Mouse (Mus musculus) hindbrain, postnatal 0 days (tissue): ENCODE measurements around the gene Gria3. TPM values are rescaled to one million over a fixed set of nuclear protein-coding genes. Genes with fewer than 3 reads are reported as not detected.

Experiments used
- ATAC-seq: fragments of 200-750 bp; cut with Nextera tagmentation; 2 replicates; pipeline ENCODE4 v1.8.0; 2017; ENCODE audit warnings: mild to moderate bottlenecking, moderate TSS enrichment, moderate library complexity
- DNase-seq: peaks from one replicate; pipeline ENCODE4 v3.0.0-alpha.2; 2015; ENCODE audit warnings: low spot score
- H3K27ac ChIP-seq: fragments of 300-500 bp; sonication (generic); 2 replicates; pipeline ENCODE4 v1.5.1; 2014; ENCODE audit warnings: mild to moderate bottlenecking
- H3K27me3 ChIP-seq: fragments of 300-500 bp; sonication (generic); 2 replicates; pipeline ENCODE4 v1.6.1; 2014; ENCODE audit warnings: low read length, mixed read lengths; ENCODE audit not compliant: insufficient read depth
- H3K36me3 ChIP-seq: fragments of 300-500 bp; sonication (generic); 2 replicates; pipeline ENCODE4 v1.6.1; 2014; ENCODE audit warnings: low read length, mixed read lengths; ENCODE audit not compliant: insufficient read depth
- H3K4me1 ChIP-seq: fragments of 300-500 bp; sonication (generic); 2 replicates; pipeline ENCODE4 v1.6.1; 2014; ENCODE audit warnings: antibody characterized with exemption, low read length, mixed read lengths; ENCODE audit not compliant: insufficient read depth
- H3K4me2 ChIP-seq: fragments of 300-500 bp; sonication (generic); 2 replicates; pipeline ENCODE4 v1.6.1; 2014; ENCODE audit warnings: low read depth, mild to moderate bottlenecking, low read length, moderate library complexity, mixed read lengths
- H3K4me3 ChIP-seq: fragments of 300-500 bp; sonication (generic); 2 replicates; pipeline ENCODE4 v1.5.1; 2014; ENCODE audit warnings: low read length
- H3K9ac ChIP-seq: fragments of 300-500 bp; sonication (generic); replicated peaks from 2 replicates; pipeline ENCODE4 v1.6.1; 2014; ENCODE audit warnings: mild to moderate bottlenecking, low read length, moderate library complexity, mixed read lengths
- H3K9me3 ChIP-seq: fragments of 300-500 bp; sonication (generic); 2 replicates; pipeline ENCODE4 v1.6.1; 2016; ENCODE audit warnings: low read length, mixed read lengths
- CTCF ChIP-seq: IDR thresholded peaks from 2 replicates; pipeline ENCODE4 v1.5.1; 2016; ENCODE audit warnings: antibody characterized with exemption, control low read depth, low read depth
- WGBS: fragments of 180-500 bp; shearing (Covaris S2); extraction: QIAGEN DNeasy Blood & Tissue Kit; methylation state at CpG from one replicate; pipeline ENCODE4 v1.1.7; 2014; 5-methylcytosine and 5-hydroxymethylcytosine counted together
- polyA plus RNA-seq: library from polyadenylated mRNA; unstranded; fragments of >200 nt; fragmentation: Nextera tagmentation; extraction: Ambion mirVana; gene quantifications from 2 replicates; pipeline ENCODE4 v1.2.1, GENCODE M21; 2015
- total RNA-seq: library from RNA; depleted of rRNA; stranded (reverse); fragments of >200 nt; gene quantifications from 2 replicates; pipeline ENCODE4 v1.2.3, GENCODE M21; 2014

Gene Gria3
- total and polyA plus RNA-seq, 2 experiments from 2014 or later = 15.3 to 17.1 TPM

DNA sequence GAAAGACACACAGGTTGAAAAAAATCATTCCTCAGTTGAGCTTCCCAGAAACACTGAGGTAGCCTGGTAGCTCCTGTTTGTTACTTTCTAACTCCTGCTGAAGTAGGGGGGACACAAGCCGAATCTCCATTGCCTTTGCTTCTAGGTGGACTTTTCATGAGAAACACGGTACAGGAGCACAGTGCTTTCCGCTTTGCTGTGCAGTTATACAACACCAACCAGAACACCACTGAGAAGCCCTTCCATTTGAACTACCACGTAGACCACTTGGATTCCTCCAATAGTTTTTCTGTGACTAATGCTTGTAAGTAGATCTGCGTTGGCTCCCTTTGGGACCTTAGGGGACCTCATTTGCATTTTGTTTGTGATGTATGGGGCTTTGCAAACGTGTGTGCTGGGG is 2.0 kb downstream of the Gria3 start:
- DNase-seq (no peak), ATAC-seq (no peak)
- Histone ChIP-seq H3K36me3 (no peaks in the 10 kb centered on the region), H3K4me1 (no peaks in the 10 kb centered on the region), H3K9me3 (no peaks in the 10 kb centered on the region), H3K4me2 (peak overlapping the region; percentile 60), H3K27ac (no peak overlapping the region), H3K27me3 (no peaks in the 10 kb centered on the region), H3K9ac (peak overlapping the region; percentile 17; the same call in 1 of the 2 replicates), H3K4me3 (peak overlapping the region; percentile 45)
- no peak for TF ChIP-seq CTCF
- WGBS = 24% methylated on average over 6 of the region's 6 CpGs

DNA sequence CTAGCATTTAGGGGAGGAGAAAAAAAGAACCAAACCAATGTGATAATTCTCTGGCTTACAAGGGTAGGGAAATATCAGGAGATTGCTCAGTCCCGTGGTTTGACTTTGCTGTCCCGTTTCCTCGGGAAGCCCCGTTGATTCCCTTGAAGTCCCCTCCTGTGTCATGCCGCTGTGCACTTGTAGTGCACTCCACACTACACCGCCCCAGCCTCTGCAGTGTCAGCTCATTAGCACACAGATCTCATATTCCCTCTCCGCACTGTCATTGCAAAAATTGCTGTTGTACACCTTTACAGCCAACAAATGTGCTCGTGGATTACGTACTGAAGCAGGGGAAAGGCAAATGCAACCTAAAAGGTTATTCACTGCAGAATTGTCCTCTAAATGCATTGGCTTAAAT is 5.6 kb downstream of the Gria3 start:
- no peak for TF ChIP-seq CTCF
- H3K27me3 ChIP-seq = no peaks in the 10 kb centered on the region
- ATAC-seq (no peak), DNase-seq (no peak)
- H3K4me3 ChIP-seq = no peak overlapping the region
- H3K9ac ChIP-seq = no peak overlapping the region
- WGBS = 53% methylated on average over 9 of the region's 9 CpGs
- H3K4me2 ChIP-seq = peak overlapping the region; percentile 4; the same call in 1 of the 2 replicates
- H3K4me1 ChIP-seq = no peaks in the 10 kb centered on the region
- no peaks in the 10 kb centered on the region for H3K36me3 ChIP-seq
- H3K9me3 ChIP-seq = no peaks in the 10 kb centered on the region
- no peak overlapping the region for H3K27ac ChIP-seq

DNA sequence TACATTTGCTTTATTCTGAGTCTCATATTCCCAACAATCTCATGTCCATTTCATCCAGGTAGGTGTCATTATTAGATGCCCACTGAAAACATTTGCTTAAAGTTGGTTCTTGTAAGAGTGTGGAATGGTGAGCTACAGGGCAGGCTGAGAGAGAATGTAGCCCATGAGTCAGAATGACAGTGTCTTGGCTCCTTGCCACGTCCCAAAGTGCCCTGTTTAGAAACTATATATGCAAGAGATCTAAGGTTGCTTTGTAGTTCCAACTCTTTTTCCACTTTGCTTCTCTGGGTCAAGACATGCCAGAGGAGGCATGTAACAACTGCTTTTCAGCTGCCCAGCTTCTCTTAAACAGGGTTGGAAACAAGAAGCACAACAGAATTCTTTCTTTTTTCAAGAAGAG is 9.1 kb downstream of the Gria3 start:
- Histone ChIP-seq H3K4me1 (no peaks in the 10 kb centered on the region), H3K9ac (no peak overlapping the region), H3K4me3 (no peak overlapping the region), H3K27me3 (no peaks in the 10 kb centered on the region), H3K36me3 (no peaks in the 10 kb centered on the region), H3K9me3 (no peaks in the 10 kb centered on the region), H3K4me2 (no peak overlapping the region), H3K27ac (no peak overlapping the region)
- no peak for TF ChIP-seq CTCF
- DNase-seq = no peak
- ATAC-seq = no peak
- 38% methylated on average over 1 of the region's 1 CpGs for WGBS

DNA sequence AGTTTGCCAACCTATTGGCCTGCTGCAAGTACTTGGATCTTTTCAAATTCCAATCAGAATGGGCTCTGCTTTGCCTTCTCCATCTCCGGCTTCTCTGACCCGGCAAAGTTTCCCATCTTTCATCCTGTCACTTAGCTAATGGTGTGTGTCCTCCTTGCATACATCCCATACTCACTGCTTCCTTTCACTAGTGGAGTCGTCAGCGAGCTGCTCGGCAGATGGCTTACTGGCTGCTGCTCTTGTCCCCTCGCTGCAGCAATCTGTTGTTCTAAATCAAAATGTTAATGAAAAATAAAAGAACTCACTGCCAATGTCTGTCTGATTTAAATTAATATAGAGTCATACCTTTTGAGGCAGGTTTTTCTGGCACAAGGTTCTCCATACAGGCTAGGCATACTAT is 25.0 kb downstream of the Gria3 start:
- TF ChIP-seq CTCF = no peak
- no peak overlapping the region for H3K4me3 ChIP-seq
- H3K27ac ChIP-seq = no peak overlapping the region
- no peak overlapping the region for H3K4me2 ChIP-seq
- no peaks in the 10 kb centered on the region for H3K4me1 ChIP-seq
- H3K9me3 ChIP-seq = no peaks in the 10 kb centered on the region
- no peak overlapping the region for H3K9ac ChIP-seq
- peak; percentile 63; the same call in 1 of the 2 replicates for ATAC-seq
- H3K36me3 ChIP-seq = no peaks in the 10 kb centered on the region
- no peaks in the 10 kb centered on the region for H3K27me3 ChIP-seq
- DNase-seq = peak; percentile 20
- 46% methylated on average over 6 of the region's 6 CpGs for WGBS

DNA sequence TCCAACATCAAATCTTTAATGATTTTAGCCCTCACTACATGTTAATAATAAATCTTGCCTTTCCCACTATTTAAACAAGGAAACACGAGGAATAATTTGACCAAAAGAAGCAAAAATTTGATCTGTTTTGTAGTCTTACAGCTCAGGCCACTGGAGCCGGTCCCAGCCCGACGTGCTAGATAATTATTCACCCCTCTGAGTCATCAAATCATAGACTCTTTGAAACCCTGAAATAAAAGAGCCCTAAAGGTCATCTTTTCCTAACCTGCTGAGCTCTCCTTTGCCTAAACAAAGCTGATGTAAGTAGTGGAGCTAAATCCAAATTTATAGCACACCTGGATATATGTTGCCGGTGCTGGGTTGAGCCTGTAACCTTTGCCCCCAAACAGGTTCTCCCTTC is 27.4 kb downstream of the Gria3 start:
- Histone ChIP-seq H3K4me2 (no peak overlapping the region), H3K27ac (no peak overlapping the region), H3K4me3 (no peak overlapping the region), H3K4me1 (no peaks in the 10 kb centered on the region), H3K9ac (no peak overlapping the region), H3K36me3 (no peaks in the 10 kb centered on the region), H3K27me3 (no peaks in the 10 kb centered on the region), H3K9me3 (no peaks in the 10 kb centered on the region)
- no peak for TF ChIP-seq CTCF
- ATAC-seq (no peak), DNase-seq (no peak)
- WGBS = 79% methylated on average over 5 of the region's 5 CpGs

DNA sequence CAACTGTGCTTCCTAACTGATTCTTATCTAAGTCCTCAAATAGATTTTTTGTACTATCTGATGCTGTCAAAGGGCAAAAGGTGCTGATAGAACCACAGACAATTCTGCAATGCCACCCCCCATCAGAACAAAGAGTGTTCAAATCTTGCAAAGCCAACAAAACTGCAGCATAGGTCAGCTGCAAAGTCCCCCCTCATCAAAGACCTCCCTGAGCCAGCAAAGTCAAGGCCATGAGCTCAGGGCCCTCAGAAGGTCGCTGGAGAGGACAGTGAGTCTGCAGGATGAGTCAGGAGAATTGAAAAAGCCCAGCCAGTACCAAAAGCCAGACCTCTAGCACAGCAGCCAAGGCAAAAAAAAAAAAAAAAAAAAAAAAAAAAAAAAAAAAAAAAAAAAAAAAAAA is 34.9 kb downstream of the Gria3 start:
- ATAC-seq = no peak
- Histone ChIP-seq H3K36me3 (no peaks in the 10 kb centered on the region), H3K9me3 (no peaks in the 10 kb centered on the region), H3K27me3 (no peaks in the 10 kb centered on the region), H3K27ac (no peak overlapping the region), H3K4me3 (no peak overlapping the region), H3K4me2 (no peak overlapping the region), H3K9ac (no peak overlapping the region), H3K4me1 (no peaks in the 10 kb centered on the region)
- WGBS = 14% methylated on average over 1 of the region's 1 CpGs
- no peak for TF ChIP-seq CTCF
- DNase-seq = no peak

DNA sequence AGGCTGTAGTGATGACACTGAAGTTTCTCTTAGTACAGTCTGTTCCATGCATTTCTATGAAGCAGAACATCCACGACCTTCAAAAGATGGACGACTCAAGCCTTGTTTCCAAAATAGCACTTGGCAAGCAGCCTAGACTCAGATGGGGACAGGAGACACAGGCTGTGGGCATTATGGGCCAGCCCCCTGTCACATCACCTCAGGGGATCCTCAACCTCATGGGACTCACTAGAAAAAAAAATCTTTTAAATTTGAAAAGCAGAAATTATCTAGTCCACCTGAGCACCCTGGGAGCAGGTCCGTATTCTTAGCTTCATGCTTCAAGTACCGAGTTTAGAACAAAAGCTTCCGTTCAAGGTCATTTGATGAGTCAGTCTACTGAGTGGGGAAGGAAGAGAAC is 38.2 kb downstream of the Gria3 start:
- H3K9me3 ChIP-seq = no peaks in the 10 kb centered on the region
- no peak for TF ChIP-seq CTCF
- no peaks in the 10 kb centered on the region for H3K4me1 ChIP-seq
- DNase-seq = no peak
- H3K27ac ChIP-seq = no peak overlapping the region
- ATAC-seq = no peak
- no peaks in the 10 kb centered on the region for H3K36me3 ChIP-seq
- no peak overlapping the region for H3K4me3 ChIP-seq
- no peak overlapping the region for H3K9ac ChIP-seq
- 74% methylated on average over 5 of the region's 5 CpGs for WGBS
- no peak overlapping the region for H3K4me2 ChIP-seq
- H3K27me3 ChIP-seq = no peaks in the 10 kb centered on the region
